Mouse (Mus musculus) urinary bladder, adult 18-20 months (tissue): ENCODE results near the gene Tspan3.

Experiments
- DNase-seq, 2 experiments: peaks; one replicate each; pipeline ENCODE4 v3.0.0; 2022; ENCODE audit warnings: low spot score in 2 of 2, mixed read lengths in 2 of 2

The Tspan3 gene

DNA sequence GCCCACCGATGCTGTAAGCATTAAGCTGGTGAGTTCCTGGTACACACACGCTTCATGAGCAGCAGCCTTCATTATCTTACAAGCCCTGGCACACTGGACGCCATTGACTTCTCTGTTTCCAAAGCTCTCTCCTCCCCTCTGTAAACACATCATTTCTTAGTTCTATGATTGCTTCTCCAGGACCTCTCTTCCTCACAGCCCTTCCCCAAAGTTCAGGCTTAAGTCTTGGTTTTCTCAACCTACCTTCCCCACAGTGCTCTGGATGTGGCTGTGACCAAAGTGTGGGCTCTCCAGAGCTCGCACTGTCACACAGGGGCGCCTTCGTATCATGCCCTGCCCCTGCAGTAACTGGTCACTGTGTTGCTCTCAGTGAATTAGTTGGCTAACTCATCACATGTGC, at the start of gene Tspan3:
Tspan3 (minus strand) TSS at position 101 of the 400 bp plus-strand sequence.
- DNase-seq: no peak

DNA sequence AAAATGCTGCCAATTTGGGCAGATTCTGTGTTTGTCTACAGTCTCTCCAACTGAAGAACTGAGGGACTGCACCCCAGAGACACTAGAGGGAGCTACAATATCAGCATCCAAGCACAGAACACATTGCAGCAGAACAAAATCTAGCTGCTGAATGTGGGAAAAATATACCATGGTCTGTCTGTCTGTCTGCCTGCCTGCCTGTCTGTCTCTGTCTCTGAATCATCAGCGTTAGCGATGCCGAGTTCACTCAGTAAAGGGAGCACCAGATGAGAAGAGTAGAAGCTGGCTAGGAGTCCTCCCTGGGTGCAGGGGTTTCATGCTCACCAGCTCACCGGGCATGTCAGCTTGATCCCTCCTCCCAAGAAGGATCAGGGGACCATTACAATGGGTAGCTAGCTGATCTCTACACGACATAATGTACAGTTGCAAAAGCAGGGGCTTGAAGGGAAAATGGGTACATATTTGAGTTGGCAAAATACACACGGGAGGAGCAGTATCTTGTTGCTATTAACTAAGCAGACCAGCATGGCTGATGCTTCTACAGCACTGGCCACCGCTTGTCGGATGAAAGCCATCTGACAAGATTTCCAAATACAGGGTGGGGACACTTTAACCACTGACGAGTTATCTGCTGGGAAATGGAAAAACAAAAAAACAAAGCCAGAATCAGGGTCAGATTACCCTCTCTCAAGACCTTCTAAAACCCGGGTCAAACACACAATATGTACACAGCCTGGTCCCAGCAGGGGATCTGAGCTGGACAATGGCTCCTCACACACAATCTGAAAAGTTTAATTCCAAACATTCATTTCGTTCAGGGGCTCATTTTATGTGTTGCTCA, 48.4 kb upstream of the Tspan3 start:
- peak; percentile 28 to 33 for DNase-seq

DNA sequence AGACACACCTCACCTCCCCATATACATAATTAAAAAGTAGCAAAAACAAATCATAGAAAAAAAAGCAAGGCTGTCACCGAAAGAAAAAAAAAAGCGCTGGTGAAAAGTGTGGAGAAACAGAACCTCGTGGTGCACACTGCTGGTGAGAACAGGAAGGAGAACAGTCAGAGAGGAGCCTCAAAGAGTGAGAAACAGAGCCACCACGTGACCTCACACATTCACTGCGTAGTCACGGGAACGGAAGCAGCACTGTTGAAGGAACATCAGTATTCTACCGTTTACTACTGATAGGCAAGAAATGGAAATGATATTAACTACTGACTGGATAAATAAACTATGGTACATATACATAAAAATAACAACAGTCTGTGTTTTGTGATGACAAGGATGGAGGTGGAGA, 43.5 kb upstream of the Tspan3 start:
- no peak for DNase-seq

DNA sequence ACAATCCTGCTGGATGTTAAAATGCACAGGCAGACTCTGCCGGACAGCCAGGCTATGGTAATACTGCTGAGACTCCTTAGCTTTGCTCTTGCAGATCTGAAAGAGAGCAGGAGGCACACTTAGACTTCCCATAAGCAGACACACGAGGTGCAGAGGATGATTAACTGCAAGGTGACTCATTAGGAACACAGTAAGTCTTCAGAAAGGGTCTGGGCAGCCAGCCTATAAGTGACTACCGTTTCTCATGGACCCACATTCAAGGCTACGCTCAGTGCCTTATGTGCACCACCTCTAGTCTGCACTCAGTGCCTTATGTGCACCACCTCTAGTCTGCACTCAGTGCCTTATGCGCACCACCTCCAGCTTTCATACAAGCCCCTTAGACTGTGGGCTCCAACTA, 42.2 kb upstream of the Tspan3 start:
- no peak for DNase-seq

DNA sequence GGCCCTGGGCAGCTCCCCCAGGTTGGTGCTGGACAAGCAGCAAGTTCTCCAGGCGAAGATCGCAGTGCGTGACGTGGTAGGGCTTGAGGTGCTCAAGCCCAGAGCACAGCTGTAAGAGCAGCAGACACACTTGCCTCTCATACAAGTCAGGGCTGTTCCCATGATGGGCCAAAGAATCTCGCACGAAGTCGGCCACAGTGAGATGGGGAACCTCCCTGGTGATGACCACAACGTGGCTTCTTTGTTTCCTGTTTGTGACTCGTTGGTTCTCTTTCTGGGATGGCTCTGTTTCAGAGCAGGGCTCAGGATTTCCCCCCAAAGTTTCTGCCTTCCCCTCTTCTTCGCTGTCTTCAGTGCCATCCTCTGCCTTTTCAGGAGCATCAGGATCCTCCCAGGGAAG, 41.8 kb upstream of the Tspan3 start:
- no peak for DNase-seq

DNA sequence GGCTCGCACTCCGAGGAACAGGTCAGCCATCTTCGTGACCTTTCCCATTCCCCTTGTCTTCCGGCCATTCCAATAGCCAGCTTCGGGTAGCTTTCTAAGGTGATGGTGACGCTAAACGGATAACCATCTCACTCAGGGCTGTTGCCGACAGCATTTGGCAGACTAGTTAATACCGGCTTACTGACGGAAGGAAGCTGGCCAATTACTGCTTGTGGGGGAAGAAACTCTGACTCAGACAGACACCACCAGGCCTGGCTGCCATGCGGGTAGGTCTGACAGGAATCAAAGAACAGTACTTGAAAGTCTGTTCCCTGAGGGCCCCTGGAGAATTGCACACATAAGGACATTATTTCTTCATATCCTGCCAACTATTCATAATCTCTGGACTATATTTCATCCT, 40.1 kb upstream of the Tspan3 start:
- no peak for DNase-seq

DNA sequence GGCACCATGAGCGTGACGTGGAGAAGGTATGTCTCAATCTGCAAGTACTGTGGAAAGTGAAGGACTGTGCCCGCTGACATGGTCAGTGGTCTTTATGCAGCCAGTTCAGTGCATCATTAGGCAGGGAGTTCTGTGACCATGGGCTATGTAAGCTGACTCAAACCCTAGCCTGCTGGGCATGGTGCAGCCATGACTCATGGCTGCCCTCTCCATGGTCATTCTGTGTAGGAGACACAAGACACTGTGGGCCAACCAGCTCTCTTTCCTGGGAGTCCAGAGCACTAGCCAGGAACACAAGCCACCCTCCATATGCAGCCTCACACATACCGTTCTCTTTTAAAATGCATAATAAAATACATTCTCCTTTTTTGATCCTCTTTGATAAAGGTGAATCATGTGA, 39.0 kb upstream of the Tspan3 start:
- no peak for DNase-seq

DNA sequence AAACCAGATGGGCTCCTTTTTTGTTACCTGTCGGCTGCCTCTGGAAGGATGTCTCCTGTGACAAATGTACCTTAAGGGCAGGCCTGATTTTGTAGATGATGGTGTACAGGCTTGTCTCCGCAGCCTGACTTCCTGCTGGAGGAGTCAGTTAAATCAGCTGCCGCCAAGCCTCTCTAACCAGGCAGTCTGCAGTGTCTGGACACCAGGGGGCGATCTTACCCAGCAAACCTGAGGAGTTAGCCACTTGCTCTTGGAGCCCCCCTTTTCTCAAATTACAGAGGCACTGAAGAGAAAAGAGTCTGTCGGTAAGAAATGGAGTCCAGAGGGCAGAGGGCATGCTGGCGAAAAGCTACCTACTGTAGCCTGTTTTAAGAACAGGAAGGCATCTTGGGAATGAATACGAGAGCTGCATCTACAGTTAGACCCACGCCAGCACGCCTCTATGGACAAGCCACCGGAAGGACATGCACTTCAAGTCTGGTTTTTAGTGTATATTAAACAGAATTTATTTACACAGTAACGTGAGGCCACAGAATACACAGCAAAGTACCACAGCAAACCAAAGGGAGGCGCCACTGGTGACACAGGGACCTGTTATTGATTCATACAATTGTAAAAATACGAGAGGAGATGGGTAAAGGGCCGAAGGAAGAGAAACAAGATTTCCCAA, 35.5 kb upstream of the Tspan3 start:
- DNase-seq: peak; percentile 70

DNA sequence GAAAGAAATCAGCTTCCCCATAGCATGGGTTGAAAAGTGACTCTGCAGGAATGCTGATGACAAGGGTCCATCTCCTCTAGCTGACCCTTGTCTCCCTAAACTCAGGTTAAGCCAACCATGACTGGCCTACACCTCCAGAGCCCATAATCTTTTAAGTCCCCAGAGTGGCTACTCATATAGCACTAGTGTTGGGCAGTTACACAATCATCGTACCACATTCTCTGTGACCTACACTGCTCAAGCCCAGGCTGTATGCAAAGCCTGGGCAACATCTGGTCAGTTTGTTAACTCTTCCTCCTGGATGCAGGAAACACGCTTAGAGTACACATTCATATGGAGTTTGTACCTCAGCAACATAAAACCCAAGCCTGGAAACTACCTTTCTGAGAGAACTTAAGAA, 34.9 kb upstream of the Tspan3 start:
- DNase-seq: no peak

DNA sequence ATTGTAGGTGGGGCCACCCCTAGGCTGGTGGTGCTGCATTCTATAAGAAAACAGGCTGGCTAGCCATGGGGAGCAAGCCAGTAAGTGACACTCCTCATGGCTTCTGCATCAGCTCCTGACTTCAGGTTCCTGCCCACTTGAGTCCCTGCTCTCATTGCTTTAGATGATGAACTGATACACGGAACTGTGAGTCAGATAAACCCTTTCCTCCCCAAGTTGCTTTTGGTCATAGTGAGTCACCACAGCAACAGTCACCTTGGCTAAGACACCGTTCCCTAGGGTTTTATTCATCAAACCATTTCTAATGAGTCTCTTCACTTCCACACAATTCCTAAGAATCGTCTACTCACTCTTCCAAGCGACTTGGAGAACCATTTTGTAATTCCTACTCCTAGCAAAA, 31.6 kb upstream of the Tspan3 start:
- DNase-seq: no peak

DNA sequence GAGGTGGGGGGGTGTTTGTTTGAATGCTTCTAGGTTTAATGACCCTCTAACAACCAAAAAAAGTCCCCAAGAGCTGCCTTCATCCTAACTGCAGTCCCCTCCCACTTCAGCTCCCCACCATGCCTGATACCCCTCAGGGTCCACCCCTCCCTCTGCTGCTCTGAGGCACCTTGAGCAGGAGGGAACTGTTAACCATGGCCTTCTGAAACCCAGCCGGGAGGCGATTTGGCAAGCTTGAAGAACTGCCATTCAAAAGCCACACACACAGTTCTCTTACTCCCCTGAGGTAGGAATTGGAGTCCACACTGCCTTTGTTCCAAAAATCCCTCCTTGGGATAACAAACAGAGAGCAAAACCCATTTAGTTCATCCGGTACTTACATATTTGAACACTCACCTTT, 29.9 kb upstream of the Tspan3 start:
- no peak for DNase-seq

DNA sequence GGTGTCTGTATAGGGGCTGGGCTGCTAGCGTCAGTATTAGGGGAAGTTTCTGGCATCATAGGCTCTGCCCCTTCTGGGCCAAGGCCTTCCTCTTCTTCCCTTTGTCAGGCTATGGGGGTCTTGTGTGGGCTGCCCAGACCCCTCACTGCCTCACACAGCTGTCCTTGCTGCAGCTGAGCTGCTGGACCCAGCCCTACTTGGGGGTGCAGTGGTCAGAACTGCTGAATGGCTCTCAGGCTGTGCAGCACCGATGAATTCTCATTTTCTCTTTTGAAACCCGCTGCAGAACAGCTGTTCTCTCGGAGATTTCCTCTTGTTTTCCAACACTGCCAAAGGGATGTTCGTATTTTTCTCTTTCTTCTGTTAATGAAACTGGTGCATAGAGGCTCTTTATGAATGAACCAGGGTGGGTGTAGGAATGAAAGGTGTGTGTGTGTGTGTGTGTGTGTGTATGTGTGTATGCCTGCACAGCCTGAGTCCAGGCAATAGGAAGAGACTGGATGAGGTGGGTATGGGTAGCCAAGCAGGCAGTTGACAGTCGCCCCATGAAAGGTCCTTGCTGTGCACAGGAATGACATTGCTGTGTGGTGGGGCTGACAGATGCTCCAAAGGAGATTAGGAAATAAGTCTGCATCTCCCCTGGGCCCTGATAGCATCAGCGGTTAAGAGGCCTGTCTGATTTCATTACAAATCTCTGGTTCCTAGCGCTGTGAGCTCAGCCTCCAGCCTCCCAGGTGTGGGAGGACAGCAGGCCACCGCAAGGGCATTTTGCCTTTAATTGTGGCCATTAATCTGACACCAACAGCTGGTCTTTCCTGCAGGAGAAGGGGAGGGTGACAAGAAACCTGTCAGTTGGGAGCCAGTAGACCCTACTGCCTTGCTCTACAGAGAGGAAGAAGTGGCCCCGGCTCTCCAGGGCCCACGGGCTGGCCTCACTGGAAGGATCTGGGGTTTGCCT, 26.5 kb upstream of the Tspan3 start:
- no peak for DNase-seq

DNA sequence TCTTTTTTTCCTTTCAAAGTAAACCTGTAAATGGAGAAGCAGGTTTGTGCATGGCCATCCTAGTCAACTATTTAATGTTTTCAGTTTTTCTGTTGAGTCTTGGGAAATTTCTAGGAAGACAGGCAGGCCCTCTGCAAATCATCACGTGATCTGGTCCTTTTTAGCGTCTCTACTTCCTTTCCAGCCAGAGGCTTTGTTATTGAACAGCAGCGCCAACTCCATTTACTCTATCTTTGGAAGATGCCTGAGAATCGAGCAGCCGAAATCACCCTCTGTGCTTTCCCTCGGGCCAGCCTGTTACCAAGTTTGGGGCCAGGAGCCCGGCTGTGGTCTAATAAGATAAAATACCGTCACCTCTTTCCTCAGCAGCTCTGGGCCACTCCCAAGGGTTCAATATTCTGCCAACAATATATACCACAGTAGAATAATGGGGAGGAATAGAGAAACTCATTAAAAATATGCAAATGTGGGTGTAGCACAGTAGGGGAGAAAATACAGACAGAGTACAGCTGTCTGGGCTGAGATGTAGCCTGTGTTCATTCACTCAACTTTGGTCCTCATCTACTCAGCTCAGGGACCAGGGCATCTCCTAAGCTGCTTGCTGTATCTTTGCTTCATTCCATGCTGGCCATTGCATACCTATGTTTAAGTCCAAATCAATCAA, 15.0 kb upstream of the Tspan3 start:
- DNase-seq: no peak

DNA sequence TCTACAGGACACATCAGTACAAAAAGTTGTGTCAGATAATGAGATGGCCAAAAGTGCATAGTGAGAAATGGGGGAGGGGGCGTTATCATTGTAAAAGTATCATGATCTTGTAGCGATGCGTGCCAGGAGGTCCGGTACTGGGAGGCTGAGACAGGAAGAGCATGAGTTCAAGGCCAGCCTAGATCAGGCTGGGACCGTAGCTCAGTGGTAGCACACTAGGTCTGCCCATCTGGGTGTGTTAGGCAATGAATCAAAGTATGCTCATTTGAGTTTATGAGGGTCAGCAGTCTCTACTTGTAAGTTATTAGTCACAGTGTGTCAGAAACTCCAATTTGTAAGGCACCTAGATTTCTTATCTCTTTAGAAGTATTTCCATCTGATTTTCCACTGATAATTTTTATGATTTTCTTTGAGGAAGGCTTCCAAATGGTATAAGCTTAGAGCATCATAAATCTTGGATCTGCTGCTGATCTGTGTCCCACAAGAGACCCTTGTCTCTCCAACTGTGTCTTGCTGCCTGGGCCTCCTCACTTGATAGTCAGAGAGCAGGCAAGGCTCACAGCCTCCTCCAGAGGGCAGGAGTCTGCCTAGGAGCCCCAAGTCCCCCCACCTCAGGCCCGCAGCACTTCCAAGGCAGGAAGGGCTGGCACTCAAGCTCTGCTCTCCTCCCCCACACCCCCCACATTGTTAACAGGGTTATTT, 14.3 kb upstream of the Tspan3 start:
- DNase-seq: no peak

DNA sequence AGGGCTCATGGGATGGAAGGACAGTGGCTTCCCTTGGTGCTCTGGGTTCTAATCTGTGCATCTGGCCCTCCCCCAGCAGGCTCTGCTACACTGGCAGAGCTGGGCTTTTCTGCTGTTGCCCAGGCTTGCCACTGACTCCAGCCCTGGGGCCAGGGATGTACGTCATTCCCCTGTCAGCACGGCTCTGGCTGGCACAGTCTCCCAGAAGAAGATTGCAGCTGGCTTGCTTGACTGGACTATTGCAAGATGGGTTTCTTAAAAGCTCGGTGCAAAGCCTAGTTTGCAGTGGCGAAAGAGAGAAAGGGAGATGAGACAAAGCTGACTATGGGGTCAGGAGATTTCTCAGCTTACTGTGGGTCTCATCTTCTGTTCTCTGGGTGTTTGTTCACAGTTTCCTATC, 12.1 kb upstream of the Tspan3 start:
- DNase-seq: peak in 1 of 2 experiments; percentile 24

DNA sequence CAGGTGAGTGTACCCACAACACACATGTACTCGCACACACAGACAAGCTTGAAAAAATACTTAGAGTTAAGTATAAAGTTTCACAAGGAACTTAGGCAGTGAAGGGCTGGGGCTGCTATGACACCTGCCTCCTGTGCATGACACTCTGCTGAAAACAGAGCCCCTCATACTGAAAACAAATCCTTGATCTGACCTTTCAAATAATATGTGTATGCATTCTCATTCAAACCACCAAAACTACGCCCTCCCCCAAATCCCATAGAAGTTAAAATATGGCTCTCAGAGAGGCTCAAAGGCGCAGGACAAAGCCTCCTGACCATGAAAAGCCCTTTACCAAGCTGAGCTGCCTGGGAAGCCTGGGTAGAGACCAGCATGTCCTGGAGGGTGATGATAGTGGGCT, 10.0 kb upstream of the Tspan3 start:
- DNase-seq: no peak

DNA sequence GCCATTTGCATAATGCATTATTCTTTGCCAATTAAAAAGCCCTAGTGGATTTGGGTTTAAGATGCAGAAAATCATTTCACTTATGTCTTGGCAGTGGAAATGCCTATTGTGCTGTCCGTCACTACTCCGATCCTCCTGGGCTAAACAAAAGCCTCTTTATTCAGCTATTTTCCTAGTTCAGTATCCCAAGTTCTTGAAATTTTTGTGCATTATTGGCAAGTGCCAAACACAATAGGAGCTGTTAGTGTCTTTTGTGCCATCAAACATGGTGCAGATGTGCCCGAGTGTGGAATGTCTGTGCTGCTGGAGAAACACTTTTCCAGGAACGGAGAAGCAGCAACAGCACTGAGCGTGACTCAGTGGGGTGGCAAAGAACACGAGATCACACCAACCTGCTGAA, 2.4 kb upstream of the Tspan3 start:
- no peak for DNase-seq

DNA sequence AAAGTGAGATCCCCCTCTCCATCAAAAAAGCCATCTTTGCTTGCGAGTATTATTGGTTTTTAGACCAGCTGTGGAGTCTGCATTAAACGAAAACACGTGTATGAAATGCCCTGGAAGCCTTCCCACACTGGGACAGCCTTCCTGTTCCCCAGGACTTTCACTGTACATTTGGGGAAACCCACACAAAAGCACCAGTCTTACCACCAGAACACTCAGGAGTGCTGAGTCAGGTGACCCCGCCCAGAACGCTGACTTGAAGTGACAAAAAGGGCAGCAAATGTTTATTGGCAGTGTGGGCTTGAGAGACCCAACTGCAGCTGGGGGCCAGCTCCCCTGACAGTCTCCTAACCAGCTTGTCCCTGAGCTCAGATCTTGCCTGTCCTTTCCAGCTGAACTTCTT, 884 bp upstream of the Tspan3 start:
- DNase-seq: no peak

DNA sequence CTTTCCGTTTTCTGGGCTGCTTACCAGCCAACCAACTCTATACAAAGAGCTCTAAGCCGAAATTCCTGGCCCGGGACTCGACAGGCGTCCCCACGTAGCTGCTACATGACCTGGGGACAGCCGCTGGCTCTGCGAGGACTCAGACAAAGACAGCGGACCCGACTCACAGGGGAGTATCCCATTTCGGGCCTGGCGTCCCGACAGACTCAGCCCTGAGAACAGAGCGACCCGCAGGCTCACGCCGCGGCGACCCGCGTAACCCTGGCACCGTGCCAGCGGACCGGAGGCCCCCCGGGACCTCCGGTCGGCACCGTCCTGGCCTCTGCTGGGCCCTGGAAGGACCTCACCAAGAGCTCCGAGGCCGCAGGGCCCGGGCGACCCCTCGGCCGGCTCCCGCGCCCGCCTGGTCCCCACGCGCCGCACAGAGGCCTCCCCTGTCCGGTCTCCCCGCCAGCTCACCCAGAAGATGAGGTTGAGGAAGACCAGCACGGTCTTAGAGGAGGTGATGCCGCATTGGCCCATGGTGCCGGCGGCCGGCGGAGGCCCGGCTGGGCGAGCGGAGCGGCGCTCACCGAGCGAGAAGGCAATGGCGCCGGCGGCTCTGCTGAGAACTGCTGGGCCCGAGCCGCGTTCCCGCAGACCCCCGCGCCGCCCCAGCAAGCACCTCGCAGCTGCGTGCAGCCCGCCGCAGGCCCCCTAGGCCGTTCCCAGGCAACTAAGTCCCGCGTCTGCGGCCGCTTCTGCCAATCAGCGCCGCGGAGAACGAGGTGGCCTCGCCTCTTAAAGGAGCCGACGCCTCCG, 4.7 kb downstream of the Tspan3 start:
- DNase-seq: peak; percentile 82 to 83

DNA sequence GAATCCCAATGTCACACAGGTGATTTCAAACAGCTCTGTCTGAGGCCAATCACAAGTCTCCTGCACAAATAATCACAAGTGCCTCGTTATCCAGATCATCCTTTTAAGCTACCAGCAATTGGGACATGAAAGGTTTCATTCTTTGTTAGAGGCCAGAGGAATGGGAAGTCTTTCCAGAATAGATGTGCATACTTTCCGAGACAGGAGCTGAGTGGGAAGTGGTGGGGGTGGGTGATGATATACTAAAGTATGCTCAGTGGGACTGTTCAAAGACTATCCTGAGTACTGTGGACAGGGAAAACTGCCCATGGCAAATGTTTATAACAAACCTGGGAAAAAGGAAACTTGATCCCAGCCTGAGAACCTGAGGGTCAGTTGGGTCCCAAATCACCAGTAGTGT, 5.8 kb downstream of the Tspan3 start:
- no peak for DNase-seq
